Mouse (Mus musculus): ENCODE measurements around the gene Cyp2g1. TPM values are rescaled to one million over a fixed set of nuclear protein-coding genes. Genes with fewer than 3 reads are reported as not detected.
"Not testable (repeated sequence)": the region's sequence is repeated elsewhere in the genome, so short reads cannot be mapped to it uniquely, and the experiment has no call there.

The Cyp2g1 gene
- not detected for total RNA-seq (2021)
- long read RNA-seq, experiment 1: 0 reads
- long read RNA-seq, experiment 2: 0 reads

DNA sequence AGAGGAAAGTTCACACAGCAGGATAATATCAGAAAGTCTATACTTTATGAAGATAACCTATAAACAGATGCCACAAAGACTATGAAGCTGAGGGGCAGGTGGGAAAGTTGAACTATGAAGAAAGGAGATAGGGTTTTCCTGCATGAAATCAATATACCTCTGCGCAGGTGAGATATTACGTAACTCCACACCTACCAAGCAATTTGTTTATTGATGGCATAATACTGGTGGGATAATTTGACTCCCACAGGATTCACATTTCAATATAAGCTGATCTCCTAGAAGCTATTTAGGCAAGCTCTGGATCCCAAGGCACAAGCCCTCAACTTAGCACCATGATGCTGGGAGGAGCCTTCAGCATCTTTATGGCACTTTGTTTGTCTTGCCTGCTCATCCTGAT, at the start of gene Cyp2g1:
Gene Cyp2g1 (plus strand): TSS at position 301 of the 400 bp plus-strand sequence.
- no peak for DNase-seq

DNA sequence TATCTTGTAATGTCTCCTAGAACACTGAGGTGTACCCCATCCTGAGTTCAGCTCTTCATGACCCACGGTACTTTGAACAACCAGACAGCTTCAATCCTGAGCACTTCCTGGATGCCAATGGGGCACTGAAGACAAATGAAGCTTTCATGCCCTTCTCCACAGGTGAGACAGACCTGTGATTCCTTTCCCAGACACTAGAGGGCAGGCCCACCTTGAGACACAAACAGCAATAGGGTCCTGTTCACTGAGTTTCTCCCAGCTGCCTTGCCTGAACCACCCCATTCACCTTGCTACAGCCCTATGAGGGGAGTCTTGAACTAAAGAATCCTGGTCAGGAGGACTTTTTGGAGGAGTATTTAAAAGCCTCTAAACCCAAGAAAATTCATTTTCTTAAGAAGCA, 41.6 kb upstream of the Cyp2g1 start:
- DNase-seq: peak; percentile 4 to 19

DNA sequence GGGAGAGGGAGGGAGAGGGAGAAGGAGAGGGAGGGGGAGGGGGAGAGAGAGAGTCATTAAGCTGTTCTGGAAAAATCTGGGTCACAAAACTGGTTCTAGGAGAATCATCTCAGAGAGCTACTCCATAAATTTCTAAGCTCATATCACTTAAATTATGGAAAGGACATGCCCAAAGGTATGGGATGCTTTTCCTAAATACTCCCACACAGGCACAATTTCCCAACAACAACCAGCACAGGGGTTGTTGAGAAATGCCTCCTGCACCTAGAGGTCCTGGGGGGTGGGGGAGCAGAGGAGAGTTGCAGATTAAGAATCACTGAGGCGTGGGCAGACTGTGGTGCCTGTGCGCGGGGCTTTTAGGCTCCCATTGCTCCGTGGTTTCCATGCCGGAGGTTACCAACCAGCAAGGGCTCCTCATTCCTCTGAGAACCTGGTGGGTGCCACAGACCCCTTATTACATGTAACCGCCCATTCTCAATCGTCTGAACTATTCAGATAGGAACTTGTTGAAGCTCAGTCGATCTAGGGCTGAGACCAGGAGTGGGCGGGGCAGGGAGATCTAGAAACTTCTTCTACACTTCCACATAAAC, 38.7 kb upstream of the Cyp2g1 start:
- DNase-seq: no peak

- DNase-seq: no peak
These were observed 35.7 kb upstream of the Cyp2g1 start for GRCm38 (mm10) chr7:26772866-26773586.

DNA sequence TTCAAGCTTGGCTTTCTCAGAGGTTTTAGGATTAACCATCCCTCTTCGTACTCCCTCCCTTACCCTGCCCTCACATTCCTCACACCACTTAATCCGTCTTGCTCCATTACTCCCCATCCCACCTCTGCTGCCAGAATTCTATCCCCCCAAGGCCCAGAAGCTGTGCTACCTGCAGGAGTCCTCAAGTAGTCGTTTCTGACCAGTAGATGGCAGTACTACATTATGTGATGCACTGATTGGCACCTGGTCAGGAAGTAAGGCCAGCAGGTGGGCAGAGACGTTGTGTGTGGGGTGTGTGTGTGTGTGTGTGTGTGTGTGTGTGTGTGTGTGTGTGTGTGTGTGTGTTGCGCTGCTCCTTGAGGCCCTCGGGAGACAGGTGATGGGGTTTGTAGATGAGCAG, 32.8 kb upstream of the Cyp2g1 start:
- DNase-seq: no peak

- DNase-seq: no peak
These were observed 30.9 kb upstream of the Cyp2g1 start for GRCm38 (mm10) chr7:26777806-26778205.

- DNase-seq: peak; percentile 14 to 48
These were observed 30.2 kb upstream of the Cyp2g1 start for GRCm38 (mm10) chr7:26778474-26778873.

- no peak for DNase-seq
These were observed 28.8 kb upstream of the Cyp2g1 start for GRCm38 (mm10) chr7:26779799-26780416.

GRCm38 (mm10) chr7:26780510-26780909, 28.2 kb upstream of the Cyp2g1 start:
- DNase-seq: no peak

DNA sequence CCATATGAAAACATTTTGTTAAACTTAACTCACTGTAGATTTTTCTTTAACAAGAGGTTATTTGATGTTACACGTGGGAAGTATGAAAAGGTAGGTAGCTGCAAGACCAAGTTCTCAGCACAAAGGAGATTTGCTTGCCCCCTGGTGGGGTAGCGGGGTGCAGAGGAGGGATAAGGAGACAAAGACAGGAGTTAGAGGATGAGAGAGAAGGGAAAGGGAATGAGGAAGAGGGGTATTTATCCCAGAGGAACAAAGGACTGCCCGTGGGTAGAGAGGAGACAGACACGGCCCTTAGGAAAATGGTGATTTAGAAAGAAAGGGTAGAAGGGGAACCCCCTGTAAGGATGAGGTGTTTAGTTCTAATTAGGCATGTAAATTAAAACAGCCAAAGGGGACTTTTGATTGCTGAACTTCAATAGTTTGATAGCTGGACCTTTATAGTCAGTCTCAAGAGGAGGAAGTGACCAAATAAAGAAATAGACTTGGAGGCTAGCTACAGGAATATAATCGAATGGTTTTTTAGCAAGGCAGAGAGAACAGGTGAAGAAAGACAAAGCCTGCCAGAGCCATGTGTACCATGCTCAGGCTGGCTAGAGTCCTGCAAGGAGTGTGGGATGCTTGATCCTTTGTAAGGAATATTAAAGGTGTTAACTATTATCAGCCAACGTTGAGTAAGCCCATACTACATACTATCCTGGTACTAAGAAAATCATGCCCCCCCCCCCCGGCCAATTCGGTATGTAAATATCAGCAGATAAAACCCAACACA, 27.5 kb upstream of the Cyp2g1 start:
- DNase-seq: no peak

GRCm38 (mm10) chr7:26781767-26782131, 26.9 kb upstream of the Cyp2g1 start:
- no peak for DNase-seq

DNA sequence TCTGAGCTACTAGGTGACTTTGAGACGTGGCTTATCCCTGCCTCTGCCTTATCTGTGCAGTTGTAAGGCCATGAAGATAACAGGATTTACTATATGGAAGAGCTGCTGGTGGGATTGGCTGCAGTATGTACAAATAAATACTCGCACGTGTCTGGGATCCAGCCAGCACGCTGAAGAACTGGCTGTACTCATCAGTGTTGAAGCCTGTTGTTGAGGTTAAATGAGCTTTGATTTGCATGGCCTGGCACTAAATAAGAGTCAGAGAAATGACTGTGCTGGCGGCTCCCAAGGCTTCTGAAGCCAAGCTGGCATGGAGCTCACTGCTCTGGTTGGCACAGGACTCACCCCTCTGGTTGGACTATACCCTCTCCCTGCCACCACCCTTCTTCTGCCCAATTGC, 25.5 kb upstream of the Cyp2g1 start:
- DNase-seq: peak; percentile 24 to 59

GRCm38 (mm10) chr7:26786013-26786412, 22.7 kb upstream of the Cyp2g1 start:
- DNase-seq: not testable (repeated sequence)

DNA sequence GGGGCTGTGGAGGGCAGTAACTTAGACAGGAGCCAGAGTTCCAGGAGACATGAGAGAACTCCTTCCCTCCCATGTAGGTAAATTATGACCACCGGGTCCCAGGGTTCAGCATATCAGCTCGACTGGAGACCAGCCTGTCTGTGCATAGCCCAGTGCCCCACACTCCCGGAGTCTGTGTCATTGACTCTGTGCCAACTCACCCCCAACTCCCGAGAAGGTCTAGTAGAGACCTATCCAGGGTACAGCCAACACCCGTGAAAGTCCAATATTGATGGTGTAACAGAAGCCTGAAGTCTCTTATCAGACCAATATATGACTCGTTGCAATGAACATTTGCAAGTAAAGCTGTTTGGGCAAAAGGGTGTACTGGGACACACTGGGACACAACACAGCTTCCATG, 18.7 kb upstream of the Cyp2g1 start:
- DNase-seq: no peak

DNA sequence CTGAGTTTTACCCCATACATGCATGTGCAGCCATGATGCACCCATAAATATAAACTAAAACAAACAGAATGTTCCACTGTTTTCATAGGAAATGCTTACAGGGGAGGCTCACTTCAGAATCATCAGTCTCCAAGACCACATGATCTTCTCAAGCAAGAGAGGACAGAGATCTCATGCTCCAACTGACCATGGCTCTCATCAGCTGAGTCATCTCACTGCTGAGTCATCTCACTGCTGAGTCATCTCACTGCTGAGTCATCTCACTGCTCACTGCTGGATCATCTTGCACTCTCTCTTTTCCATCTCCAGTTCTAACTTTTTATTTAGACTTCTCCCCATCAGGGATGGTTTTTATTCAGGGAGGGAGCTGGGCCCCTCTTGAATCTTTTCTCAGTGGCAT, 8.6 kb upstream of the Cyp2g1 start:
- no peak for DNase-seq

DNA sequence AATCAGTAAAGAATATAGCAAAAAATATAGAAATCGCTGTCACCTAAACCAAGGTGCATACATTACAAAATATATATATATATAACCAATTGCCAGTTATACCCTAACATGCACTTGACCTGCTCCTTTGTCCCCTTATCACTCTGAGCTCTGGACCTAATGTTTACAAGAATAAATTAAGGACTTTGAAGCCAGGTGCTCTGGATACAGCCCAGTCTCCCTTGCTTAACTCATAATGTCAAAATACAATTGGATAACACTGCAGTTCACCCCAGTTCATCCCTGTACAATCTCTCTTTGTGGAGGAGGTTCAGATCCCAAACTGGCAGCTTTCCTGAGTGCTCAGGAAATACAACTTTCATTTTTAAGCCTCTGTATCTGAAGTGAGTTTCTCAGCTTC, 7.7 kb upstream of the Cyp2g1 start:
- DNase-seq: no peak

GRCm38 (mm10) chr7:26831556-26832292, 23.0 kb downstream of the Cyp2g1 start:
- DNase-seq: not testable (repeated sequence)

- DNase-seq: not testable (repeated sequence)
These were observed 24.0 kb downstream of the Cyp2g1 start for GRCm38 (mm10) chr7:26832668-26833067.

- not testable (repeated sequence) for DNase-seq
These were observed 26.4 kb downstream of the Cyp2g1 start, which contains the start of gene Cyp2a5 for GRCm38 (mm10) chr7:26835059-26835458. Gene Cyp2a5 (plus strand): TSS chr7:26835305.

DNA sequence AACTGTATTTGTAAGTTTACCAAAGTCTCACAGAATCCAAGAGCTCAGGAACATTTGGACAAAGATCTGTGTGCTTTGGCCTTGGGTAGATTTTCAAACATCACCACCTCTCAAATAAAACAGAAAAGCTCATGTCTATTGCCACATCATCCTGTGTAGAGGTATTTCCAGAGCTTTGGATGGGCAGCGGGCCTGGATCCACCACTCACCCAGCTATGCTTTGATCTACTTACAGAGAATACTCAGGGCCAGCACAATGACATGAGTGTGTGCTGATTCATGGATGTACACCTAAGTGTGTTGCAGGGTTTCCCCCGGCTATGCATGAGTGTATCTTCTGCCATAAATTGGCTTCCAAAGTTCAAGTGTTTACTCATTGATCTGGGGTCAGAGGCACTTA, 34.7 kb downstream of the Cyp2g1 start:
- not testable (repeated sequence) for DNase-seq

DNA sequence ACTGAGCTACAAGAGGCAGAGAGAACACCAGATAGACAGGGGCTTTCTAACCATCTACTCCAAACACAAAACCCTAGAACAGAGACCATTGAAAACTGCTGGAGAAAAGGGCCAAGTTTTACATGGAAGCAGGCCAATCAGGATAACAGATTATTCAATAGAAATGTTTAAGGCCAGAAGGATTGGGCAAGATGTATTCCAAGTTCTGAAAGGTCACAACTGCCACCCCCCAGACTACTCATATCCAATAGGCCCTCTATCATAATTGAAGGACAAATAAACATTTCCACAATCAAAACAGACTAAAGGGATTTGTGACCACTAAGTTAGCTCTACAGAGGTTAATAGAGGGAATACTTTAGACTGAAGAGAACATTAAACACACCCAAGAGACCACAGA, 41.4 kb downstream of the Cyp2g1 start:
- not testable (repeated sequence) for DNase-seq
